Mouse (Mus musculus) 416B (cell line): Measurements from ENCODE around the gene Igsf11.

ENCODE experiments used
- DNase-seq: peaks from one replicate; pipeline ENCODE4 v3.0.0; 2011; ENCODE audit warnings: low read depth

Igsf11 gene

DNA sequence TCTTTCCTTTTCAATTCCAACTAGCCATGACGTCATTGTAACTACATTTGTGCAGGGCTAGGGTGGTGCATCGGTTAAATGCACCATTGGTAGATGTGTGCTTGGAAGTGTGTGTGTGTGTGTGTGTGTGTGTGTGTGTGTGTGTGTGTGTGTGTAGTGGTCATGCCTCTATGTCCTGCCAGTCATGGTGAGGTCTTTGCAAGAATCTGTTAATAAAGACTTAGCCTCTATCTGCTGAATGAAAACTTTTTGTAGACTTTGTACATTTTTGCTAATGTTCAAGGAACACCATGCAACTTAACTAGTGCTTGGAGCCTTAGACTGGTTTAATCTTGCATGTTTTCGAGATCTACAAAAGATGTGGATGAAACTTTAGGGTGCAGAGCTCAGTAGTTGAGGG lies 48.3 kb downstream of the Igsf11 start:
- DNase-seq, result no peak

GRCm38 (mm10) chr16:38941275-38941674 lies 48.8 kb downstream of the Igsf11 start:
- no peak for DNase-seq

- DNase-seq, result no peak
Observed at GRCm38 (mm10) chr16:38943706-38944550, 51.5 kb downstream of the Igsf11 start.

GRCm38 (mm10) chr16:38945111-38945510 lies 52.6 kb downstream of the Igsf11 start:
- DNase-seq, result no peak

DNA sequence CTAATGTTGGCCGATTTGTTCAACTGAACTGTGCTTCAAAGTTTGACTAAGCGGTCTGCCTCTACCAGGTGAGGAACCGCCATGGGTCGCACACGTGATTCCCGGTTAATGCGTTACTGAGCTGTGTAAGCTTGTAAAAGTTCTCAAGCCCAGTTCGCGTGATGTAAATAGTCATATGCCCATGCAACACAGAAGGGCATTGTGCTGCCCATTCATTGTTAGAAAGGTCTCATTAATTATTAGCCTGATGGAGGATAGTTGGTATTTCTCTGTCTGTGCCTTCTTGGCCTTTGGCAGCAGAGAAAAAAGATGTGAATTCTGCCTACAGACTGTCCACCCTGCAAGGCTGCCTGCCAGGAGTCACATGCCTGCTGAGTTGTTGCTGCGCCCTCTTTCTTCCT lies 53.1 kb downstream of the Igsf11 start:
- no peak for DNase-seq

DNA sequence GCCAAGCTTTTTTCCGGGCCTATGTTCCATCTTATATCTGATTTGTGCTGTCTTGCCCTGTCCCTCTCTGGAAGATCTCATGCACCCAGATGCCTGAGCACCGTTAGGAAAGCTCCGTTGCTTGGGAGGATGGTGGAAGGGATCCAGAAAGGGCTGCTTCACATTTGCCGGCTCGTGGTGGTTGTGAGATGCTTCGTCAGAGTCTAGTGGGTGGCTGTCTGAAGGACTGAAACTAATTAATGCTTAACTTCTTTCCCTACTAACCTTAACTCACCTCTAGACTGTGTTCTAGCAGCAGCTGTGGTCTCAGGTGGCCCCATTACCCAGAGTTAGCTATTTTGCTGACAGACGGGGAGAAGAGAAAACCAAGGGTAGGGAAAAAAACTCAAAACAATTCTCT lies 54.0 kb downstream of the Igsf11 start:
- no peak for DNase-seq

- DNase-seq, result no peak
Observed at GRCm38 (mm10) chr16:38947141-38947879, 54.8 kb downstream of the Igsf11 start.

DNA sequence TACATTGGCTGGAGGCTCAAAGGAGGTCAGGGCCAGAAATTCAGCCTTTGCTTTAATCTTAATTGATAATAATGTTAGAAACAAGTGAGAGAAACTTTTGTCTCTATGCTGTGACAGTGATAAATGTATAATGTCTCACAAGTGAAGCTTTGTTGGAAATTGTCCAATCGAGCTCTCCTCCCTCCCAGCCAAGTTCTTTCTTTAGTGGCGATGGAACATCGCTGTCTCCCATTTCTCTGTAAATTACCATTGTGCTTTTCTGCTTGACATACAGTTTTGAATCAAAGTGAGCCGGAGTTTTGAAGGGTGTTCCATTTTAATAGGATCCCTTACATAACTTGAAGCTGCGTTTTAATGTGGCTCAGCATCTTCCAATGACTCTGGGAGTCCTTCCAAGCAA lies 56.0 kb downstream of the Igsf11 start:
- DNase-seq, result no peak

DNA sequence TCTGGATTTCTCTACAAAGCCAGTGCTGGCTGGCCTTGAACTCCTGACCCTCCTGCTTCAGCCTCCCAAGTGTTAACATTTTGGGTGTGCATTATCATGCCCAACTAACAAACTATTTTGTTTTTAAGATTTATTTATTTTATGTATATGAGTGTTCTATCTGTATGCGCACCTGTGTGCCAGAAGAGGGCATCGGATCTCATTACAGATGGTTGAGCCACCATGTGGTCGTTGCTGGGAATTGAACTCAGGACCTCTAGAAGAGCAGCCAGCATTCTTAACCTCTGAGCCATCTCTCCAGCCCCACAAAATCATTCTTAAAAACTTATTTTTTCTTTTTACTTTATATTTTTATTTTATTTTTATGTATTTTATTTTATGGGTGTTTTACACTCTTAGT lies 60.4 kb downstream of the Igsf11 start:
- DNase-seq, result peak; percentile 8

GRCm38 (mm10) chr16:38953821-38954220 lies 61.4 kb downstream of the Igsf11 start:
- no peak for DNase-seq

- DNase-seq, result no peak
Observed at GRCm38 (mm10) chr16:38954501-38955288, 62.2 kb downstream of the Igsf11 start.

- DNase-seq, result no peak
Observed at GRCm38 (mm10) chr16:38955296-38955695, 62.8 kb downstream of the Igsf11 start.

DNA sequence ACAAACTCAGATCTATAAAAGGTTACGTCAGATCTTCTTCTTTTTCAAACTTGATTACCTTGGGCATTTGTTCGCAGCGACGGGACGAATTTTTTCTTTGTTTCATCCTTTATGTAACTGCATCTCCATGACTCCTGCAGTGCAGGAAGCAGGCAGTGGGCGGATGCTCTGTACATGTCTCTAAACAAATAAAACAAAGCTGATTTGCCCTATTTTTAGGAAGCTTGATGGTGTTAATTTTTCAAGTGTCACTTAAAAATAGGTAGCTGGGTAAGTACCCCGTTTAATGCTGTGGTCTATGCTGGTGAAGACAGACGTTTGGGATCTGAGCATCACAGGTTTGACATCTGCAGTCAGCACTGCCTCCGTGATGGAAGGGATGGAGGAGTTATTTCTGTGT lies 66.3 kb downstream of the Igsf11 start:
- no peak for DNase-seq

DNA sequence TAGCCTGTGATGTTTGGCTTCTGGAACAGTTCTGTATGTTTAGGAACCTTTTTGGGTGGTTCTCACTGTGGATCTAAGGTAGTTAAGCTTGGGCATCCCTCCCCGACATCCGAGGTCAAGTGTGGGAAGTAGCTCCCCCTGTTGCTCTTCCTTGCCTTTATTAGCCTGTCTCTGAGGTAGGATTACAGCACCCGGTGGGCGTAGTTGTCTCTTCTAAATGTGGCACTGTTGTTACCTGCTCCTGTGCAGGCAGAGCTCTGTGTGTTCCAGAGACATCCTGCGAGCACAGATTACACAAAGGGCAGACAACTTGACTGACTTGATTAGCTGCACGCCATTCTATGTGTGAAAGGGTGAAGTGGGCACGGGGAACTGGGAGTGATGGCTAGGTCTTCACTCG lies 68.1 kb downstream of the Igsf11 start:
- DNase-seq, result no peak

DNA sequence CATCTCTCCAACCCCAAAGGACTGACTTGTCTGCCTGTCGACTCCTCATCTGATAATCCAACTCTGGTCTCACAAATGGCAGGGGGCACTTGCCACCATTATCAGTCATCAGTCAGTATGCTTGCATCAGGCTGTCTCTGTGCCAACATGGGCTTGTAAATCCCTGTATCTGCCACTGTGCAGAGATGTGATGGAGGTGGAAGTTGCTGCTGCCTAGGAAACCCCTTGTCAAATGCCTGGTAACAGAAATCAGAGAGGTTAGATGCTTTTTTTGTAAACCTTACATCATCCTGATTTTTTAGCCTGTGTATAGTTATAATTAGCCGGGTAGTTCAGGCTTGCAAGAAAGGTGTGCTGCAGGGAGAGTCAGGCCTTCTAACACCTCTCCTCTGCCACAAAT lies 69.4 kb downstream of the Igsf11 start:
- no peak for DNase-seq

DNA sequence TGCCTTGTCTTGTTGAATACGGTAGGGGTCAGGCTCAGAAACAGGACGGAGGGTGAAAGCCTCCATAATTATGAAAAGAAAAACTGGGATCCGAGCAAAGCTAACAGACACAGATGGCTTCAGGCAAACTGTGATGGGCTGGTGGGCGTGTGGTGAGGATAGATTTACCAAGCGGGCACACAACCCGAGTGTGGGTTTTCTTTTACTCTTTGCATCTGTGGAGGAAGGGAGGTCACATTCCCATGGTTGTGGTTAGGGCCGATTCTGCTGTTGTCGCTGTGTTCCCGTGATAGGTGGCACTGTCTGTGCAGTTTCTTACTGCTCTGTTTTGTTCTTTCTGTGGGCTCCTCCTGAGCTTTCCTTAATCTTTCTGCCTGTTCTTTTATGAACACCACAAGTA lies 70.2 kb downstream of the Igsf11 start:
- no peak for DNase-seq

- DNase-seq, result no peak
Observed at GRCm38 (mm10) chr16:38967026-38967425, 74.6 kb downstream of the Igsf11 start.

GRCm38 (mm10) chr16:38976151-38976550 lies 83.7 kb downstream of the Igsf11 start:
- no peak for DNase-seq

GRCm38 (mm10) chr16:38978546-38978945 lies 86.1 kb downstream of the Igsf11 start:
- DNase-seq, result no peak

GRCm38 (mm10) chr16:38980546-38980945 lies 88.1 kb downstream of the Igsf11 start:
- DNase-seq, result no peak

DNA sequence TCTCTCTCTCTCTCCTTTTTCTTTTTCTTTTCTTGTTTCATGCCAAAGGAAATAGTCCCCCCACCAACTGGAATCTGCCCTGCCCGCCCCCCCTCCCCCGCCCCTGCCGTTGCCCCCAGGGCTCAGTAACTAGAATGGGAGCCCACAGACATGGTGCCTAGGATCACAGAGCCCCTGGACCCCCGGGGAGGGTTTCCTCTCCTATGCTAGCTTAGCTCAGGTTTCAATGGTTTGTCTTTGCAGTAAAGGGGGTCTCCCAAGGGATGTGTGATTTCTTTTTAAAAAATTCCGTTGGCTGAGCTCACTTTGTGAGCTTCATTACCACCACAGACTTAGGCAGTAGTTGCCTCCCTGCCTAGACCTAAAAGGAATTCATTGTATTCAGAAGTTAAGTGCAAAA lies 89.6 kb downstream of the Igsf11 start:
- DNase-seq, result no peak

DNA sequence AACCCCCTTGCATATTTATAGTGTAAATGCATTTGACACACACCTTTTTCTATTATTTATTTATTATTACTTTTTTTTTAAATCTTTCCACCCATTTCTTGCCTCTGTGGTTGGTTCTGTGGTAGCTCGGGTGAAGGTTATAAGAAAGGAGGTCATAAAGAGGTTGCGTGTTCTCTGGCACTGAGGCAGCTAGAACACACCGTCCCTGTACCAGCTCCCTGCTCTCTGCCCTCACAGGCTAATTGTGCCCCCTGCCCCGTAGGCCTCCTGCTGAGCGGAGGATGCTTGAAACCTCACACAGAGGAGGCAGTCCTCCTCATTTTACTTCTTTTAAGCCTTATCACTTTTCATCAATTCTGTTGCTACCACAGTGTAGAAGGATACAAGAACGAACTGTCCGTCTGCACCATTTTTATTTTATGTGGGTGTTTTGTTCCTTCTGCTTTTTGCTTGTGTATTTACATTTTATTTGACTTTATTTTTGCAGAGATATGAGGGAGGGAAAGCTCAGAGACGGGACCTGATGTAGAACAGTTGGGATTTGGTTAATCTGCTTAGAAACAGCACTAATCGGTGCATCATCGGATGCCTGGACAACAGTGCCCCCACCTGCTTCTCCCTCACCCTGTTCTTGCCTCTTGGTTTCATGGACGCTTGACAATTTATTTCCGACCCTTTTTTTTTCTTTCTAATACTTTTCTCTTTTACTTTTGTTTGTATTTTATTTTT lies 90.2 kb downstream of the Igsf11 start:
- DNase-seq, result no peak
